Mouse (Mus musculus): ENCODE measurements at regions not wholly inside any gene's neighbourhood (a gene's known extent, or its start where the extent isn't known, plus 50 kb on each side); places are given as distances from the start of the nearest gene placed in this dataset.

DNA sequence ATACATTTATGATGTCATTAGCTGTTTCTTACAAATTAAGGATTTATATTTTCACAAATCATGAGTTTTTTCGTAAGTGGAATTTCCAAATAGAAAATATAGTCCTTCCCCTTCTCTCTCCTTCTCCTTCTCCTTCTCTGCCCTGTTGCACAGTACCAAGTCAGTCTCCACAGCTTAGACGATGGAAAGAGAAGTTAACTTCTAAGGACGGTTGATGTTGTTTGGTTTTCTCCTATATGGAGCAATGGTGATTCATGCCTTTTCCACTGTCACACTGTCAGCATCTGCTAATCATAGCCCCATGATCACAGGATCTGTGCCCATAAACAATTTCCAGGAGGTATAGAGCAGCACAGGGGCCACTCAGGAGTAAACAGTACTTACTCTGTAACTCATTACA lies 131.2 kb upstream of the Prdm1 start:
- TF ChIP-seq CTCF (IDR thresholded peaks at IDR 0.05; ENCODE audit: borderline replicate concordance, control insufficient read depth, extremely low read depth, insufficient read depth, low read length, poor library complexity), result no peak
- no peak for TF ChIP-seq POLR2A (IDR thresholded peaks at IDR 0.05; ENCODE audit: control insufficient read depth, extremely low read depth, insufficient read depth, low read length, poor library complexity)

Data from thymus, adult 2 months (tissue).